Mouse (Mus musculus) midbrain, embryonic 13.5 days (tissue): ENCODE results near the gene Ifna4. TPM values are rescaled to one million over a fixed set of nuclear protein-coding genes. Genes with fewer than 3 reads are reported as not detected.
"Not testable (repeated sequence)": the region's sequence is repeated elsewhere in the genome, so short reads cannot be mapped to it uniquely, and the experiment has no call there.

ENCODE experiments used
- ATAC-seq: fragments of 200-750 bp; cut with Nextera tagmentation; 2 replicates; pipeline ENCODE4 v1.8.0; 2017; ENCODE audit warnings: mild to moderate bottlenecking, moderate TSS enrichment, moderate library complexity
- H3K27ac ChIP-seq: fragments of 300-500 bp; sonication (generic); 2 replicates; pipeline ENCODE4 v1.5.1; 2015; ENCODE audit warnings: inconsistent platforms, mild to moderate bottlenecking, moderate library complexity
- H3K27me3 ChIP-seq: fragments of 300-500 bp; sonication (generic); 2 replicates; pipeline ENCODE4 v1.6.1; 2015; ENCODE audit warnings: mild to moderate bottlenecking, inconsistent platforms
- H3K36me3 ChIP-seq: fragments of 300-500 bp; sonication (generic); 2 replicates; pipeline ENCODE4 v1.6.1; 2015; ENCODE audit warnings: mild to moderate bottlenecking, inconsistent platforms
- H3K4me1 ChIP-seq: fragments of 300-500 bp; sonication (generic); replicated peaks from 2 replicates; pipeline ENCODE4 v1.6.1; 2015; ENCODE audit warnings: inconsistent platforms
- H3K4me2 ChIP-seq: fragments of 300-500 bp; sonication (generic); replicated peaks from 2 replicates; pipeline ENCODE4 v1.6.1; 2015; ENCODE audit warnings: moderate library complexity, mild to moderate bottlenecking, inconsistent platforms
- H3K4me3 ChIP-seq: fragments of 300-500 bp; sonication (generic); replicated peaks from 2 replicates; pipeline ENCODE4 v1.5.1; 2015; ENCODE audit warnings: mild to moderate bottlenecking, inconsistent platforms
- H3K9ac ChIP-seq: fragments of 300-500 bp; sonication (generic); replicated peaks from 2 replicates; pipeline ENCODE4 v1.6.1; 2015; ENCODE audit warnings: mild to moderate bottlenecking, inconsistent platforms
- H3K9me3 ChIP-seq: fragments of 300-500 bp; sonication (generic); 2 replicates; pipeline ENCODE4 v1.6.1; 2016; ENCODE audit warnings: mild to moderate bottlenecking, inconsistent platforms
- WGBS: fragments of 180-500 bp; shearing (Covaris S2); methylation state at CpG from one replicate; pipeline ENCODE4 v1.1.7; 2015; 5-methylcytosine and 5-hydroxymethylcytosine counted together
- polyA plus RNA-seq: library from polyadenylated mRNA; unstranded; fragments of >200 nt; fragmentation: Nextera tagmentation; extraction: Ambion mirVana; gene quantifications from 2 replicates; pipeline ENCODE4 v1.2.1, GENCODE M21; 2015

Ifna4 gene
- polyA plus RNA-seq, result not detected in 2 replicates

DNA sequence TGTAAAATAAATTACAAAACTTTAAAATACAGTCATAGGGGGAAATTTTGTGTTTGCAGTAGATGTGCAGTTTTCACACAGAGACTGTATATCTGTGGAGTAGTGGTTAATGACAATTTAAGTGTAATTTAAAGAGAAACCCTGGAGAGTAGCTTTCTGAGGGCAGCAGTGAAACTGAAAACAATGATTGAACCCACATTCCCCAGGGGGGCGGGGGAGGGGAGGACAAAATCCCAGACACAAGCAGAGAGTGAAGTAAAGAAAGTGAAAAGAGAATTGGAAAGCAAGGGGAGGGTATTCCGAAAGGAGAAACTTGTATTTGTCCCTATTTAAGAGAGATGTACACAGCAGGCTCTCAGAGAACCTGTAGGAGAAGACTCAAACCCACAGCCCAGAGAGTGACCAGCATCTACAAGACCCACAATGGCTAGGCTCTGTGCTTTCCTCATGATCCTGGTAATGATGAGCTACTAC, at the start of gene Ifna4:
TSS of gene Ifna4 (plus strand) at position 424 of the 474 bp plus-strand sequence.
- no peaks in the 10 kb centered on the region for H3K9me3 ChIP-seq
- ATAC-seq, result no peak
- H3K27ac ChIP-seq, result no peak within 1 kb of the TSS
- no peak within 1 kb of the TSS for H3K4me2 ChIP-seq
- no peak within 1 kb of the TSS for H3K9ac ChIP-seq
- WGBS, result 44% methylated on average over 2 of the region's 2 CpGs
- H3K4me3 ChIP-seq, result no peak within 1 kb of the TSS
- no peaks in the 10 kb centered on the region for H3K27me3 ChIP-seq
- no peaks in the 10 kb centered on the region for H3K4me1 ChIP-seq
- no peaks in the 10 kb centered on the region for H3K36me3 ChIP-seq

DNA sequence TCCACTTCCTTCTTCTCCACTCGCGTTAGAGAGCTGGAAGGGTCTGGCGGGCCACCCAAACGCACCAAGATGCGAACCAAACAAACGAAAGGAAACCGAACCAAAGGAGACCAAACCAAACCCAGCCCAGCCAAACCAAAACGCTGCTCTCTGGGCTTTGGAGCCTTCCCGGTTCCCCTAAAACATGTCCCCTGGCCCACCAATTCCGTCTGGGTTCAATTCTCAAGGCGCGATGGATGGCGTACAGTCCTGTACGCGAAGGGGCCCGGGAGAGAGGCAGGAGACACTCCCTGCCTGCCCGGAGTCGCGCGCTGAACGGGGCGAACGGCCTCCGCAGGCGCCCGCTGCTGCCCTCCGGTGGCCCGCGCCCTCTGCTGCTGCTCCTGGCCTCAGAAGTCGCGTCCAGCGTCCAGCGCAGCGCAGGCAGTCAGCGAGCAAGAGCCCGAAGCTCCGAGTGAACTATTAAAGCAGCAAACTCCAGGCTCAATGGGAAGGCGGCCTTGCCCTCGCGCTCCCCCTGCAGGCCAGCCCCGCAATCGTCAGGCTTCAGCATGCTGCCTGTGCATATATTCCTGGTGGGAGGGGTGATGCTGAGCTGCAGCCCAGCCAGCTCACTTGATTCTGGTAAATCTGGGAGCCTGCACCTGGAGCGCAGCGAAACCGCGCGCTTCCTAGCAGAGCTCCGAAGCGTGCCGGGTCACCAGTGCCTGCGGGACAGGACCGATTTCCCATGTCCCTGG, 47.6 kb upstream of the Ifna4 start, which contains the start of gene Gm13275:
TSS of gene Gm13275 (plus strand) at position 552 of the 740 bp plus-strand sequence.
- not testable (repeated sequence) for H3K4me2 ChIP-seq, H3K9me3 ChIP-seq, H3K27ac ChIP-seq, H3K36me3 ChIP-seq, H3K9ac ChIP-seq, H3K27me3 ChIP-seq, ATAC-seq, H3K4me3 ChIP-seq, H3K4me1 ChIP-seq
- WGBS, result 0% methylated on average over 9 of the region's 52 CpGs

DNA sequence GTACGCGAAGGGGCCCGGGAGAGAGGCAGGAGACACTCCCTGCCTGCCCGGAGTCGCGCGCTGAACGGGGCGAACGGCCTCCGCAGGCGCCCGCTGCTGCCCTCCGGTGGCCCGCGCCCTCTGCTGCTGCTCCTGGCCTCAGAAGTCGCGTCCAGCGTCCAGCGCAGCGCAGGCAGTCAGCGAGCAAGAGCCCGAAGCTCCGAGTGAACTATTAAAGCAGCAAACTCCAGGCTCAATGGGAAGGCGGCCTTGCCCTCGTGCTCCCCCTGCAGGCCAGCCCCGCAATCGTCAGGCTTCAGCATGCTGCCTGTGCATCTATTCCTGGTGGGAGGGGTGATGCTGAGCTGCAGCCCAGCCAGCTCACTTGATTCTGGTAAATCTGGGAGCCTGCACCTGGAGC, 44.6 kb upstream of the Ifna4 start, which contains the start of gene Gm13279:
TSS of gene Gm13279 (plus strand) at position 301 of the 400 bp plus-strand sequence.
- H3K4me3 ChIP-seq, H3K4me1 ChIP-seq, H3K36me3 ChIP-seq, H3K9me3 ChIP-seq, H3K27me3 ChIP-seq, H3K27ac ChIP-seq, H3K9ac ChIP-seq, ATAC-seq, H3K4me2 ChIP-seq: not testable (repeated sequence)
- WGBS, result no CpG with 5 or more reads among the region's 28 CpGs

DNA sequence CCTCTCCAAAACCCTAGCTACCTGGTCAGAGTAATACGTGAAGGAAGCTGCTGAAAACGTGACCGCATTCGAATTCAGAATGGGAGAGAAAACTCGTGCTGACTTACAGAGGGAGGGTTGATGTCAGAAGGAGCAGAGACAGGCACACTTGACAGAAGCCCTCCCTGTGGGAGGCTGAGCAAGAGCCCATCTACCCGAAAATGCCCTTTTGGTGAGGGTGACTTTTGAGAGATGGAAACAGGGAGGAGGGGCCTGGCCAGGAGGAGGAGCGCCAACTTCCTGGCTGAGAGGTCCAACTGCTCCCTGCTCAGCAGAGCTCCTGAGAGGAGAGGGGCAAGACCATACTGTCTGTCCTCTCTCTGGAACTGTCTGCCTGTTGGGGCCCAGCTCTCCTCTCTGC, 42.3 kb upstream of the Ifna4 start, which contains the start of gene Gm13285:
TSS of gene Gm13285 (plus strand) at position 301 of the 400 bp plus-strand sequence.
- H3K27me3 ChIP-seq, H3K36me3 ChIP-seq, ATAC-seq, H3K4me3 ChIP-seq, H3K4me2 ChIP-seq, H3K27ac ChIP-seq, H3K9me3 ChIP-seq, H3K4me1 ChIP-seq, H3K9ac ChIP-seq: not testable (repeated sequence)
- WGBS, result 16% methylated on average over 6 of the region's 7 CpGs

DNA sequence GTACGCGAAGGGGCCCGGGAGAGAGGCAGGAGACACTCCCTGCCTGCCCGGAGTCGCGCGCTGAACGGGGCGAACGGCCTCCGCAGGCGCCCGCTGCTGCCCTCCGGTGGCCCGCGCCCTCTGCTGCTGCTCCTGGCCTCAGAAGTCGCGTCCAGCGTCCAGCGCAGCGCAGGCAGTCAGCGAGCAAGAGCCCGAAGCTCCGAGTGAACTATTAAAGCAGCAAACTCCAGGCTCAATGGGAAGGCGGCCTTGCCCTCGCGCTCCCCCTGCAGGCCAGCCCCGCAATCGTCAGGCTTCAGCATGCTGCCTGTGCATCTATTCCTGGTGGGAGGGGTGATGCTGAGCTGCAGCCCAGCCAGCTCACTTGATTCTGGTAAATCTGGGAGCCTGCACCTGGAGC, 38.7 kb upstream of the Ifna4 start, which contains the start of gene Gm13287:
TSS of gene Gm13287 (plus strand) at position 301 of the 400 bp plus-strand sequence.
- no CpG with 5 or more reads among the region's 29 CpGs for WGBS
- H3K9ac ChIP-seq, H3K4me1 ChIP-seq, H3K27ac ChIP-seq, H3K4me3 ChIP-seq, H3K36me3 ChIP-seq, ATAC-seq, H3K9me3 ChIP-seq: not testable (repeated sequence)
- Histone ChIP-seq H3K27me3 (peaks cover 14% of the 10 kb centered on the region; the same call in 1 of the 2 replicates), H3K4me2 (0 out of 2 replicates have a peak within 1 kb of the TSS, but pooled peaks have one; percentile 17)

DNA sequence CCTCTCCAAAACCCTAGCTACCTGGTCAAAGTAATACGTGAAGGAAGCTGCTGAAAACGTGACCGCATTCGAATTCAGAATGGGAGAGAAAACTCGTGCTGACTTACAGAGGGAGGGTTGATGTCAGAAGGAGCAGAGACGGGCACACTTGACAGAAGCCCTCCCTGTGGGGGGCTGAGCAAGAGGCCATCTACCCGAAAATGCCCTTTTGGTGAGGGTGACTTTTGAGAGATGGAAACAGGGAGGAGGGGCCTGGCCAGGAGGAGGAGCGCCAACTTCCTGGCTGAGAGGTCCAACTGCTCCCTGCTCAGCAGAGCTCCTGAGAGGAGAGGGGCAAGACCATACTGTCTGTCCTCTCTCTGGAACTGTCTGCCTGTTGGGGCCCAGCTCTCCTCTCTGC, 36.4 kb upstream of the Ifna4 start, which contains the start of gene Gm13288:
TSS of gene Gm13288 (plus strand) at position 301 of the 400 bp plus-strand sequence.
- H3K9ac ChIP-seq, H3K9me3 ChIP-seq, H3K36me3 ChIP-seq, H3K27ac ChIP-seq, H3K4me3 ChIP-seq, H3K4me1 ChIP-seq, ATAC-seq: not testable (repeated sequence)
- Histone ChIP-seq H3K4me2 (peak within 1 kb of the TSS; percentile 45), H3K27me3 (peaks cover 15% of the 10 kb centered on the region; the same call in 1 of the 2 replicates)
- WGBS, result no CpG with 5 or more reads among the region's 8 CpGs

DNA sequence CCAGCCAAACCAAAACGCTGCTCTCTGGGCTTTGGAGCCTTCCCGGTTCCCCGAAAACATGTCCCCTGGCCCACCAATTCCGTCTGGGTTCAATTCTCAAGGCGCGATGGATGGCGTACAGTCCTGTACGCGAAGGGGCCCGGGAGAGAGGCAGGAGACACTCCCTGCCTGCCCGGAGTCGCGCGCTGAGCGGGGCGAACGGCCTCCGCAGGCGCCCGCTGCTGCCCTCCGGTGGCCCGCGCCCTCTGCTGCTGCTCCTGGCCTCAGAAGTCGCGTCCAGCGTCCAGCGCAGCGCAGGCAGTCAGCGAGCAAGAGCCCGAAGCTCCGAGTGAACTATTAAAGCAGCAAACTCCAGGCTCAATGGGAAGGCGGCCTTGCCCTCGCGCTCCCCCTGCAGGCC, 35.9 kb upstream of the Ifna4 start:
- H3K36me3 ChIP-seq, H3K9ac ChIP-seq, H3K9me3 ChIP-seq, ATAC-seq, H3K4me3 ChIP-seq, H3K27ac ChIP-seq, H3K4me1 ChIP-seq: not testable (repeated sequence)
- H3K27me3 ChIP-seq, result peaks cover 15% of the 10 kb centered on the region; the same call in 1 of the 2 replicates
- H3K4me2 ChIP-seq, result peak overlapping the region; percentile 45
- WGBS, result no CpG with 5 or more reads among the region's 34 CpGs

DNA sequence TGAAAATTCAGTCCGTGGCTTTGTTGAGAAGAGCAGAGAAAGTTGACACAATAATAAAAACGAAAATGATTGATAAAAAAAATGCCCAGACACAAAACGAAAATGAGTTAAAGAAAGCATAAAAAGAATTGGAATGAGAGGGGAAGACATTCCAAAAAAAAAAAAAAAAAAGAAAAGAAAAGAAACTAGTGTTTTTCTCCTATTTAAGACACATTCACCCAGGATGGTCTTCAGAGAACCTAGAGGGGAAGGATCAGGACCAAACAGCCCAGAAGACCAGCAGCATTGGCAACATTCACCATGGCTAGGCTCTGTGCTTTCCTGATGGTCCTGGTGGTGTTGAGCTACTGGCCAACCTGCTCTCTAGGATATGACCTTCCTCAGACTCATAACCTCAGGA, 25.7 kb upstream of the Ifna4 start, which contains the start of gene Ifna7:
TSS of gene Ifna7 (plus strand) at position 301 of the 400 bp plus-strand sequence.
- Histone ChIP-seq H3K27me3 (no peaks in the 10 kb centered on the region), H3K4me1 (no peaks in the 10 kb centered on the region), H3K9ac (no peak within 1 kb of the TSS), H3K9me3 (no peaks in the 10 kb centered on the region), H3K36me3 (no peaks in the 10 kb centered on the region), H3K4me2 (no peak within 1 kb of the TSS), H3K4me3 (no peak within 1 kb of the TSS), H3K27ac (no peak within 1 kb of the TSS)
- no peak for ATAC-seq
- WGBS, result 66% methylated on average over 3 of the region's 3 CpGs

DNA sequence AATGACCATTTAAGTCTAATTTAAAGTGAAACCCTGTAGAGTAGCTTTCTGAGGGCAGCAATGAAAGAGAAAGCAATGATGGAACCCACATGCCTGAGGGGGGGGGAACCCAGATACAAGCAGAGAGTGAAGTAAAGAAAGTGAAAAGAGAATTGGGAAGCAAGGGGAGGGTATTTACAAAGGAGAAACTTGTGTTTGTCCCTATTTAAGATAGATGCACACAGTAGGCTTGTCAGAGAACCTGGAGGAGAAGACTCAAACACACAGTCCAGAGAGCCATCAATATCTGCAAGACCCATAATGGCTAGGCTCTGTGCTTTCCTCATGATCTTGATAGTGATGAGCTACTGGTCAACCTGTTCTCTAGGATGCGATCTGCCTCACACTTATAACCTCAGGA, 22.0 kb upstream of the Ifna4 start, which contains the start of gene Ifna11:
TSS of gene Ifna11 (plus strand) at position 301 of the 400 bp plus-strand sequence.
- no peak within 1 kb of the TSS for H3K27ac ChIP-seq
- no peak within 1 kb of the TSS for H3K4me3 ChIP-seq
- H3K36me3 ChIP-seq, result no peaks in the 10 kb centered on the region
- no peak for ATAC-seq
- no peaks in the 10 kb centered on the region for H3K27me3 ChIP-seq
- no peaks in the 10 kb centered on the region for H3K4me1 ChIP-seq
- no peaks in the 10 kb centered on the region for H3K9me3 ChIP-seq
- WGBS, result 89% methylated on average over 1 of the region's 1 CpGs
- no peak within 1 kb of the TSS for H3K9ac ChIP-seq
- no peak within 1 kb of the TSS for H3K4me2 ChIP-seq

DNA sequence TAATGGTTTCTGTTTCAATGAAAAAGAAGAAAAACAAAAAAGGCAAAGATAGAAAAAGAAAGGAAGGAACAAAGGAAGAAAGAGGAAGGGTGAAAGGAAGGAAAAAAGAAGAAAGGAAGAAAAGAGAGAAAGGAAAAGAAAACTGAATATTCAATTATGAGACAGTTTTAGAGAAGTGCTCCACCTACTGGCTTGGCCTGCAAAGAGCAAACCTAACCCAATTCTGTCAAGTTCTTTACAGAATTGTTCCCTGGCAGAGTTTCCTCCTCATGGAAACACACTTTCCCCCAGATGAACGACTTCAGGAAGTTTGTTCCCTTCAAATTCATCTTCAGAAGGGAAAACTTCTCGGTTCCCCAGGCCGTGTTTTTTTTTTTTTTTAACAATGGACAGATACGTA, 18.7 kb upstream of the Ifna4 start:
- H3K27me3 ChIP-seq, result no peaks in the 10 kb centered on the region
- no peak overlapping the region for H3K4me3 ChIP-seq
- no peaks in the 10 kb centered on the region for H3K36me3 ChIP-seq
- H3K9me3 ChIP-seq, result no peaks in the 10 kb centered on the region
- no peak overlapping the region for H3K4me2 ChIP-seq
- no peak for ATAC-seq
- 25% methylated on average over 4 of the region's 4 CpGs for WGBS
- no peaks in the 10 kb centered on the region for H3K4me1 ChIP-seq
- H3K27ac ChIP-seq, result no peak overlapping the region
- H3K9ac ChIP-seq, result no peak overlapping the region

DNA sequence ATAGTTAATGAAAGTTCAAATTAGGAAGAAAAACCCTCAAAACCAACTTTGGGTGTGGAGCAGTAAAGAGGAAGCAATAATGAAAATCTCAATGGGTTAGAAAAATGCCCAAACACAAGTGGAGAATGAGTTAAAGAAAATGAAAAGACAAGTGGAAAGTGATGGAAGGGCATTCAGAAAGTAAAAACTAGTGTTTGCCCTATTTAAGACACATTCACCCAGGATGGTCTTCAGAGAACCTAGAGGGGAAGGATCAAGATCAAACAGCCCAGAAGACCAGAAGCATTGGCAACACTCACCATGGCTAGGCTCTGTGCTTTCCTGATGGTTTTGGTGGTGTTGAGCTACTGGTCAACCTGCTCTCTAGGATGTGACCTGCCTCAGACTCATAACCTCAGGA, 14.5 kb upstream of the Ifna4 start, which contains the start of gene Ifna6:
TSS of gene Ifna6 (plus strand) at position 301 of the 400 bp plus-strand sequence.
- not testable (repeated sequence) for H3K9ac ChIP-seq, H3K4me1 ChIP-seq, H3K4me2 ChIP-seq, ATAC-seq, H3K36me3 ChIP-seq, H3K27ac ChIP-seq, H3K9me3 ChIP-seq, H3K27me3 ChIP-seq, H3K4me3 ChIP-seq

DNA sequence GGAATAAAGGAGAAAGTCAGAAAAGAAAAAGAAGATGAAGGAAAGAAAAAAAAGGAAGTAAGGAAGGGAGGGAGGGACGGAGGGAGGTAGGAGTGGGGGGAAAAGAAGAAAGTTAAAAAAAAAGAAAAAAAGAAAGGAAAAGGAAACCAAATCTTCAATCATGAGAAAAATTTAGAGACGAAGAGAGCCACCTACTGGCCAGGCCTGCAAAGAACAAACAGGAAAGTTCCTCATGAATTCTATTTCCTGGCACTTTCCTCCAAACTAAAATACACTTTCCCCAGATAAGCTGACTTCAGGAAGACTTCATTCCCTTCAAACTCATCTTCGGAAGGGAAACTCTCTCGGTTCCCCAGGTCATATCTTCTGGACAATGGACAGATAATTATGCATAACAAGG, 11.1 kb upstream of the Ifna4 start:
- Histone ChIP-seq H3K9me3 (no peaks in the 10 kb centered on the region), H3K4me3 (no peak overlapping the region), H3K27ac (no peak overlapping the region), H3K36me3 (no peaks in the 10 kb centered on the region), H3K27me3 (no peaks in the 10 kb centered on the region), H3K4me2 (no peak overlapping the region), H3K4me1 (no peaks in the 10 kb centered on the region), H3K9ac (no peak overlapping the region)
- WGBS, result 21% methylated on average over 4 of the region's 4 CpGs
- ATAC-seq, result no peak
